Mouse (Mus musculus) brain, embryonic 14.5 days (tissue): ENCODE measurements around the gene Ptma. TPM values are rescaled to one million over a fixed set of nuclear protein-coding genes. Genes with fewer than 3 reads are reported as not detected.
A peak's percentile ranks its signal among the peaks of the same experiment; 100 is the strongest.

Experiments
- DNase-seq: peaks from one replicate; pipeline ENCODE4 v3.0.0-alpha.2; 2011; ENCODE audit warnings: low read depth
- CTCF ChIP-seq: fragments of 200-500 bp; IDR thresholded peaks from 2 replicates; pipeline ENCODE4 v1.5.1; 2012; ENCODE audit warnings: inconsistent platforms, mild to moderate bottlenecking, moderate library complexity, borderline replicate concordance; ENCODE audit not compliant: insufficient read depth, insufficient read length; ENCODE audit errors: extremely low read depth
- POLR2A ChIP-seq: fragments of 200-500 bp; IDR thresholded peaks from 2 replicates; pipeline ENCODE4 v1.6.1; 2012; ENCODE audit warnings: mild to moderate bottlenecking, inconsistent platforms, borderline replicate concordance; ENCODE audit not compliant: poor library complexity, insufficient read depth, insufficient read length, severe bottlenecking; ENCODE audit errors: extremely low read depth
- polyA plus RNA-seq: library from polyadenylated mRNA; depleted of rRNA; stranded (reverse); fragments of >200 nt; gene quantifications from 2 replicates; pipeline ENCODE4 v1.2.3, GENCODE M21; 2012

Gene Ptma
- polyA plus RNA-seq, 1 experiment, result 2,420 TPM

- TF ChIP-seq CTCF, result no peak
- no peak for TF ChIP-seq POLR2A
- no peak for DNase-seq
Measured at GRCm38 (mm10) chr1:86487908-86488314, 38.6 kb upstream of the Ptma start.

- TF ChIP-seq CTCF (no peak), POLR2A (no peak)
- DNase-seq, result peak; percentile 35
Measured at GRCm38 (mm10) chr1:86488326-86488725, 38.2 kb upstream of the Ptma start.

- TF ChIP-seq POLR2A, result no peak
- DNase-seq, result no peak
Measured at GRCm38 (mm10) chr1:86488774-86489173, 37.8 kb upstream of the Ptma start.

GRCm38 (mm10) chr1:86489901-86490300, 36.6 kb upstream of the Ptma start:
- no peak for DNase-seq
- no peak for TF ChIP-seq CTCF
- no peak for TF ChIP-seq POLR2A

- no peak for TF ChIP-seq POLR2A
- no peak for TF ChIP-seq CTCF
- DNase-seq, result no peak
Measured at GRCm38 (mm10) chr1:86490697-86491096, 35.8 kb upstream of the Ptma start.

- TF ChIP-seq CTCF (no peak), POLR2A (no peak)
- peak; percentile 81 for DNase-seq
Measured at GRCm38 (mm10) chr1:86491533-86492094, 34.9 kb upstream of the Ptma start.

- no peak for DNase-seq
- TF ChIP-seq CTCF (no peak), POLR2A (no peak)
Measured at GRCm38 (mm10) chr1:86492095-86493070, 34.1 kb upstream of the Ptma start.

GRCm38 (mm10) chr1:86493783-86494182, 32.7 kb upstream of the Ptma start:
- DNase-seq, result no peak
- TF ChIP-seq CTCF, result no peak
- TF ChIP-seq POLR2A, result no peak

GRCm38 (mm10) chr1:86496340-86496739, 30.2 kb upstream of the Ptma start:
- TF ChIP-seq CTCF (no peak), POLR2A (no peak)
- no peak for DNase-seq

GRCm38 (mm10) chr1:86497361-86497760, 29.2 kb upstream of the Ptma start:
- no peak for TF ChIP-seq POLR2A
- no peak for TF ChIP-seq CTCF
- no peak for DNase-seq

GRCm38 (mm10) chr1:86497986-86498385, 28.5 kb upstream of the Ptma start:
- no peak for DNase-seq
- TF ChIP-seq CTCF (no peak), POLR2A (no peak)
